Mouse (Mus musculus): ENCODE measurements around the gene Trim17.

- TF ChIP-seq CTCF (IDR thresholded peaks at IDR 0.05; ENCODE audit: low read depth, low read length) (no peak), GATA1 (IDR thresholded peaks at IDR 0.05; ENCODE audit: borderline replicate concordance, low read length) (no peak), TAL1 (conservative IDR thresholded peaks at IDR 0.05; ENCODE audit: low read depth, low read length) (no peak)
Observed at GRCm38 (mm10) chr11:58995807-58996370, 41.4 kb downstream of the Trim17 start.
